Mouse (Mus musculus) gastrocnemius, postnatal 14 days (tissue): ENCODE measurements around the gene Ywhag. TPM values are rescaled to one million over a fixed set of nuclear protein-coding genes. Genes with fewer than 3 reads are reported as not detected.

Source experiments
- DNase-seq: peaks from one replicate; pipeline ENCODE4 v3.0.0; 2021; ENCODE audit warnings: mixed read lengths
- intact Hi-C: fragments of 180-260 bp; cut with DNase I; formaldehyde crosslinking; loops from one replicate; pipeline ENCODE4 v1.15.1; 2025; ENCODE audit warnings: low total_unique reads
- long read RNA-seq, 2 experiments: library from polyadenylated mRNA; stranded (forward); transcript quantifications; one replicate each; pipeline ENCODE4 v2.0.0; 2021
- total RNA-seq, 2 experiments: library from RNA; stranded (reverse); gene quantifications; 2 replicates each; pipeline ENCODE4 v1.2.3; 2021

The Ywhag gene
- 100 to 1,000 TPM; 305 to 325 TPM for total RNA-seq
- long read RNA-seq, experiment 1, transcript Ywhag-201 (2 exons, 3,520 nt): major isoform, 19 of 76 reads
- long read RNA-seq, experiment 1, partial matches to known transcripts: 57 of 76 reads
- long read RNA-seq, experiment 1, other reads (novel, unspliced or antisense): 0 of 76 reads
- long read RNA-seq, experiment 2, transcript Ywhag-201 (2 exons, 3,520 nt): major isoform, 33 of 87 reads
- long read RNA-seq, experiment 2, partial matches to known transcripts: 0 of 87 reads
- long read RNA-seq, experiment 2, other reads (novel, unspliced or antisense): 54 of 87 reads

DNA sequence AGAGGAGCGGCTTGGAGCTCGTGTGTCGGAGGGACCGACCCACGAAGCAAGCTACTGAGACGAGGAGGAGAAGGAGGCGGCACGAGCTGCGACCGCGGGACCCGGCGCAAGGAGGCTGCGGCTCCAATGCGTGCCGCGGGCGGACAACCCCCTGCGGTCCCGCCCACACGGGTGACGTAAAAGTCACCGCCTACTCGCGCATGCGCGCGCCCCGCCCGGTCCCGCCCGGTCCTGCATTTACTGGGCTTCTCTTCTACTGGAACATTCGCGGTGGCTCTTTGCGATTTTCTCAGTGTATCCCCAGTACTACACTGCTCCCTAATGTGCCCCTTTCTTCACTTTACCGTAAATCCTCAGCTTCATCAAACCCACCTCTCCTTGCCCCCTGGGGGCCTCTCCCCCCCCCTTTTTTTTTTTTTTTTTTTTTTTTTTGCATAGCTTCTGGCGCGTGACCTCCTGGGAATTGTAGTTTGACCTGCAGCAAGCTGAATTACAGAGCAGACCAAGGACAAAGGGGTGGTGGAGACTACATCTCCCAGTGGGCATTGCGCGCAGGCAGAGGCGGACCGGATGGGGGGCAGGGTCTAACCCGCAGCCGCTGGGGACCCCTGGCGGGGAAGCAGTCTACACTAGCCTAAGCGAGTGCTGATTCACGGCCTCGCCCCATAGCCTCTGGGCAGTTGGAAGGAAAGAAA, at the start of gene Ywhag:
Gene Ywhag, minus strand, starts transcription at position 136 of the 695 bp plus-strand sequence.
- peak; percentile 98 for DNase-seq
- intact Hi-C loops: no loop called here

- intact Hi-C loops: loop anchor here (5.0 kb wide), 1 partner anchor 75 kb away; no protein-coding TSS in a partner anchor
- DNase-seq: peak; percentile 75
These were observed 48.0 kb upstream of the Ywhag start for GRCm38 (mm10) chr5:135982398-135982797.

- intact Hi-C loops: loop anchor here (5.0 kb wide), 1 partner anchor 77 kb away; no protein-coding TSS in a partner anchor
- no peak for DNase-seq
These were observed 45.5 kb upstream of the Ywhag start, which contains the start of gene Zp3 for GRCm38 (mm10) chr5:135979904-135980303. Gene Zp3 (plus strand): TSS chr5:135980099.

- intact Hi-C loops: no loop called here
- no peak for DNase-seq
These were observed 45.0 kb upstream of the Ywhag start for GRCm38 (mm10) chr5:135979381-135979780.

DNA sequence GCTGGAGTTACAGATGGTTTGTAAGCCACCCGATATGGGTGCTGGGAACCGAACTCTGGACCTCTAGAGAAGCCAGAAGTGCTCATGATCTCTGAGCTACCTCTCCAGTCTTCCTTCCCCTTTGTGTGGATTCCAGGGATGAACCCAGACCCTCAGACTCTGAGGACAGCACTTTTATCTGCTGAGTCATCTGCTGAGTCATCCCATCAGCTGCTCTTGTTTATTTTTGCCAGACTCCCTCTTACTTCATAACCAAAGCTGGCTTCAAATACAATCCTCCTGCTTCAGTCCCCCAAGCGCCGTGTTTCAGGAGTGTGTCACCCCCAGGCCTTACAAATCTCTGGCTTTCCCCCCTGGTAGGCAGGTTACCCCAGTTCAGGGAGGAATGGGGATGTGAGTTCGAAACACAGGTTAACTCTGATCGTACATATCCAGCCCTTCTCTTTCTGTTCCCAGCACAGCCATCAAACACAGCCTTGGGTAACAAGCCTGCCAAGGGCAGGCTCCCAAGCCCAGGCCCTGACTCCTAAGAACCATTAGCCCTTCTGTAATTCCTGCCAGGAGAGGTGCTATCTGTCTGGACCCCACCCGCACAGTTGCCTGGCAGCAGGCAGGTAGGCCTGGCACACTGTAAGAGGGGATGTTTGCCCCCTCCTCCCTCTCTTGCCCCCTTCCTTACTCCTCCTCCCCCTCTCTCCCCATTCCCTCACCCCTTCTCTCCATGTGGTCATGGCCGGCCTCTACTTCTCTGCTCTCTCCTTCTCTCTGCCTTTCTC, 41.7 kb upstream of the Ywhag start:
- intact Hi-C loops: no loop called here
- DNase-seq: no peak

DNA sequence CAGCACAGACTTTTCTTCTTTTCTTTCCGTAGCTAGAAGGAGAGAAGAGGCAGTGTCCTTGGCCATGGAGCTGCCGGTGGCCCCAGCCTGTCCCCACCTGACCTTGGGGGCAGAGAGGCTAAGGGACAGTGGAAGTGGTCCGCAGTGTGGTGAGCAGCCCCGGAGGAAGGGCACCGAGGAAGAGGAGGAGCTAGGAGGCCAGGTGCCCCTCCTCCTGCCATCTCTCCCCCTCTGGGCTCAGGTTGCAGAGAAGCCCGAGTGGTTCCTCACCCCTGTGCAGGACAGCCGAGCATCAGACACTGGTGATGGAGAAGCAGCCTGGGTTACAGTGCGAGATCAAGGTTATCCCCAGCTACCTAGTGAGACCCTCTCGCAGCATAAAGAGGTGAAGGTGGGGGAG, 39.9 kb upstream of the Ywhag start, which contains the start of gene Ssc4d:
Gene Ssc4d, minus strand, starts transcription at position 167 of the 400 bp plus-strand sequence.
- intact Hi-C loops: no loop called here
- no peak for DNase-seq

DNA sequence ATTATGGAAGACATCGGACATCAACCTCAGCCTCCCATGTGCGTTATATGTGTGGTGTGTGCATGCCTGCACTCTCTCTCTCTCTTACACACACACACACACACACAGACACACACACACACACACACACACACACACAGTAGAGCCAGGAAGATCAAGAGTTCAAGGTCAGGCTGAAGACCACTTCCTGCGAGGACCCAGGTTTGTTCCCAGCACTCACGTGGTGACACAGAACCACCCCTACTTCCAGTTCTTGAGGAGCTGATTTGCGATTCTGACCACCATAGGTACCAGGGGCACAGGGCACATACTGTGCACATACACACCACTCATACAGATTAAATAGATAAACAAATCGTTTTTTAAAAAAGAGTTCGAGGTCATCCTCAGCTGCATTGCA, 37.5 kb upstream of the Ywhag start:
- DNase-seq: no peak
- intact Hi-C loops: no loop called here

GRCm38 (mm10) chr5:135970247-135970646, 35.8 kb upstream of the Ywhag start:
- intact Hi-C loops: no loop called here
- DNase-seq: no peak

- intact Hi-C loops: loop anchor here (5.0 kb wide), 1 partner anchor 66 kb away; no protein-coding TSS in a partner anchor
- no peak for DNase-seq
These were observed 34.4 kb upstream of the Ywhag start for GRCm38 (mm10) chr5:135968781-135969180.

DNA sequence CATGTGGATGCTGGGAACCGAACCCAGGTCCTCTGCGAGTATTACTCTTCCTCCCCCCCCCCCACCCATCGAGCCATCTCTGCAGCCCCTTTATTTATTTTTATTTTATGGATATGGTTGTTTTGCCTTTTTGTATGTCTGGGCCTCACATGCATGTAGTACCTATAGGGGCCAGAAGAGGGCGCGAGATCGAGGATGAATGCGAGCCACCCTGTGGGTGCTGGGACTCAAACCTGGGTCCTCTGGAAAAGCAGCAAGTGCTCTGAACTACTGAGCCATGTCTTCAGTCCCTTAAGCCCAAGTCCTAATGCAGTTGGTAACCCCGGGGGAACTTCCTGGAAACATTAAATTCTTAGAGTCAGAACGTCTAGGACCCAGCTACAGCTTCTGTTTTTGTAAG, 32.5 kb upstream of the Ywhag start:
- no peak for DNase-seq
- intact Hi-C loops: loop anchor here (5.0 kb wide), 1 partner anchor 65 kb away; no protein-coding TSS in a partner anchor

DNA sequence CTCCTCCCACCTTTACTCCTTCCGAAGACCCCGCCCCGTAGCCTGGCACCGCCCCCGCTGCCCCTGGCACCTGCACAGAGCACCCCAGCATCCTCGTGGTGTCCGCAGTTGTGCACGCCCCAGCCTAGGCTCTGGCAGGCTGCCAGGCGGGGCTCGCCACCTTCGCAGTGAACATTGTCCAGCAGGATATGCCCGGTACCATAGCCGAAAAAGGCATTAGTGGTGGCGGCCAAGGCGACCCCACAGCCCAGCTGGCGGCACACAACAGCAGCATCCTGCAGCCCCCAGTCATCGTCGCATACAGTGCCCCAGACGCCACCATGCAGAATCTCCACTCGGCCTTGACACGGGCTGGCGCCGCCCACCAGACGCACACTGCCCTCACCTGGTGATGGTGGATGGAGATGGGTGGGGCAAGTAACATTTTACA, 31.1 kb upstream of the Ywhag start:
- no peak for DNase-seq
- intact Hi-C loops: loop anchor here (5.0 kb wide), 1 partner anchor 63 kb away; no protein-coding TSS in a partner anchor

DNA sequence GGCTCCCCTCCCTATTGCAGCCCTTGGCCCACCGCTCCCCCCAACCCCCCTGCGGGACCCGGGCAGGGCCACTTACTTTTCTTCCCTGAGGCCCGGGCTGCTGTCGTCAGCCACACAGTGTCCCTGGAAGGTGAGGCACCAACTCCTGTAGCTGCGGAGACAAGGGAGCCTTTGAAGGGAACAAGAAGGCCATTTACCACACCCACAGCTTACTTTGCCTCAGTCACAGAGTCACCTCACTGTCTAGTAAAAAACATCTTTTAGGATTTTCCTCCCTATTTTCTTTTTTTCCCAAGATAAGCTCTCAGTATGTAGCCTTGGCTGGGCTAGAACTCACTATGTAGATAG, 28.8 kb upstream of the Ywhag start:
- DNase-seq: no peak
- intact Hi-C loops: no loop called here

- peak; percentile 98 for DNase-seq
- intact Hi-C loops: no loop called here
These were observed 28.3 kb upstream of the Ywhag start for GRCm38 (mm10) chr5:135962492-135963279.

- DNase-seq: no peak
- intact Hi-C loops: no loop called here
These were observed 27.7 kb upstream of the Ywhag start for GRCm38 (mm10) chr5:135962125-135962491.

GRCm38 (mm10) chr5:135960909-135961635, 26.7 kb upstream of the Ywhag start:
- no peak for DNase-seq
- intact Hi-C loops: no loop called here

- DNase-seq: no peak
- intact Hi-C loops: no loop called here
These were observed 25.5 kb upstream of the Ywhag start for GRCm38 (mm10) chr5:135959911-135960310.

DNA sequence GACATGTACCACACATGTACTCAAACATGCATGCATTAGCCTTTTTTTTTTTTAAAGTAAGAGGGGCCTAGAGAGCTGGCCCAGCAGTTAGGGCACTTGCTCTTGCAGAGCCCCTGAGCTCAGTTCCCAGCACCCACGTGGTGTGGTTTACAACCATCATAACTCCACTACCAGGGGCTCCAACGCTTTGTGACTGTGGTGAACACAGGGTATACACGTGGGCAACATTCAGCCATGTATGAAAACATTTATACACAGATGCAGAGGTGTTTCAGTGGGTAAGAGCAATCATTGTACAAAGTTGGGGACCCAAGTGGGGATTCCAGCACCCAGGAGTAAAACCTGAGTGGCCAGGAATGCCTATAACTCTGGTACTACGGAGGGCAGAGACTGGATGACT, 24.0 kb upstream of the Ywhag start:
- no peak for DNase-seq
- intact Hi-C loops: no loop called here

- intact Hi-C loops: no loop called here
- peak; percentile 94 for DNase-seq
These were observed 23.0 kb upstream of the Ywhag start for GRCm38 (mm10) chr5:135957207-135957974.
